Mouse (Mus musculus): ENCODE measurements around the gene Nes.

DNA sequence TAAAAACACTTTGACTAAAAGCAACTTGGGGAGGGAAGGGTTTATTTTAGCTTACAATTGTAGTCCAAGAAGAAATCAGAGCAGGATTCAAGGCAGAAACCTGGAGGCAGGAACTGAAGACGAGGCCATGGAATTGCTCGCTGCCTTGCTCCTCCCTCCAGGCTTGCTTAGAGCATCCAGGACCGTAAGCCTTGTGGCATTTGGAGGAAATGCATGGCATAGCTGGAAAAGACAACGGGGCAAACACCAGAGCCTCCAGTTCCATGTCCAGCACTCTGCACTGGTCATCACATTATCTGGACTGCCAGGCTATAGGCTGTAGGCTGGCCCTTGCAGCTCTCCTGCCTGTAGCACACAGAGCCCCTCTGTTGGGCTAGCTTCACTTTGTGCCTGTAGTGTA is 36.4 kb upstream of the Nes start:
- TF ChIP-seq CTCF (IDR thresholded peaks at IDR 0.05) (peak; percentile 20; the same call in 1 of the 2 replicates), EP300 (IDR thresholded peaks at IDR 0.05) (no peak)
